ENCODE assay signal across 24 mouse cellular contexts in the genomic region with DNA sequence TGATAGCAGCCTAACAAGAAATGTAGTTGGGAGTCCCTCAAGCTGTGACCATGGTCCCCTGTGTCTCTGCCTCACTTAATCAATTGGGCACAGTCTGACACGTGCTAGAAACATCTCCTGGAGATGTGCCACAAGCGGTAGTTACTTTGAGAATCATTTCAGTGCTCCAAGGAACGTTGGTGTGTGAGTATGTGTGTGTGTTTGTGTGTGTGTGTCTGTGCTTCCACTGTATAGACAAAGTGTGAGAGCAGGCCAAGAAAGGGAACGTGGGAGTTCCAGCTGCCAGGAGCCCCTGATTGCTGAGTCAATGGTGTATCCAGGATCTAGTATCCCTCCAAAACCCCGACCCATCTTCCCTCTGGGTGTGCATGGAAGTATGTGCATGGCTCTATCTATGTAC.
DNase-seq lines count a peak whose midpoint lies in the region; ATAC-seq and TF ChIP-seq lines count a peak whose summit lies in the region.
"Had no signal": no experiment of that assay in that cellular context is flagged by ENCODE, and none has a peak within 500 bp of the region (broad histone marks: within the 10 kb centered on the region; RNA-seq: fewer than 3 reads in every experiment).

No protein-coding gene starts in this region.

- peaks cover 21% of the 10 kb centered on the region; the same call in 1 of the 2 replicates for H3K27me3 ChIP-seq in forebrain, embryonic 10.5 days (ENCODE audit: poor library complexity, severe bottlenecking)
- no peaks in the 10 kb centered on the region for H3K27me3 ChIP-seq in forebrain, postnatal 0 days (ENCODE audit: insufficient read depth, low read length)
- H3K27me3 ChIP-seq: forebrain, embryonic 15.5 days; stomach, embryonic 15.5 days had no signal

- ATAC-seq in forebrain, postnatal 0 days, result no peak
- ATAC-seq: forebrain, embryonic 15.5 days; hindbrain, embryonic 16.5 days; Patski had no signal

- H3K9ac ChIP-seq in forebrain, postnatal 0 days, result no peak overlapping the region
- H3K9ac ChIP-seq: forebrain, embryonic 15.5 days; limb, embryonic 13.5 days; midbrain, embryonic 12.5 days; neural tube, embryonic 13.5 days; stomach, embryonic 15.5 days had no signal

- 83% methylated on average over 5 of the region's 5 CpGs for WGBS in forebrain, embryonic 10.5 days
- WGBS in forebrain, postnatal 0 days, result 56% methylated on average over 5 of the region's 5 CpGs

- H3K4me3 ChIP-seq in forebrain, embryonic 10.5 days, result no peak overlapping the region
- no peak overlapping the region for H3K4me3 ChIP-seq in forebrain, postnatal 0 days (ENCODE audit: low read depth, low read length)
- no peak overlapping the region for H3K4me3 ChIP-seq in left cerebral cortex, adult 2 months
- H3K4me3 ChIP-seq: forebrain, embryonic 15.5 days; limb, embryonic 13.5 days; megakaryocyte, embryonic 14.5 days; midbrain, embryonic 12.5 days; neural tube, embryonic 13.5 days; stomach, embryonic 15.5 days had no signal

- intact Hi-C loops in left cerebral cortex, postnatal 14 days (cut with DNase I), result no loop called here
- intact Hi-C loops in left cerebral cortex, adult 2 months (cut with DNase I), result no loop called here

- H3K9me3 ChIP-seq in forebrain, embryonic 10.5 days, result no peaks in the 10 kb centered on the region
- no peaks in the 10 kb centered on the region for H3K9me3 ChIP-seq in forebrain, postnatal 0 days (ENCODE audit: low read length)
- H3K9me3 ChIP-seq: forebrain, embryonic 15.5 days; G1E; limb, embryonic 13.5 days; megakaryocyte, embryonic 14.5 days; midbrain, embryonic 12.5 days; neural tube, embryonic 13.5 days; stomach, embryonic 15.5 days had no signal

- DNase-seq in forebrain, embryonic 10.5 days (ENCODE audit: extremely low spot score, low spot score), result no peak
- no peak for DNase-seq in forebrain, postnatal 0 days
- DNase-seq in left cerebral cortex, postnatal 14 days (ENCODE audit: low spot score in 2 of 2), result peak; percentile 61 to 89
- no peak for DNase-seq in left cerebral cortex, adult 2 months (ENCODE audit: extremely low spot score in 1 of 2, low spot score in 2 of 2)
- DNase-seq in right cerebral cortex, postnatal 36 days (ENCODE audit: low spot score in 2 of 2), result peak; percentile 28 to 56
- no peak for DNase-seq in right cerebral cortex, postnatal 4 days
- peak; percentile 55 for DNase-seq in telencephalon, adult 2 months (ENCODE audit: low read depth, low spot score)
- DNase-seq in kidney, adult 18-20 months, result no peak
- DNase-seq: cerebellum, adult 2 months; gastrocnemius, postnatal 25 days; heart, adult 11 months; heart, postnatal 36 days; thymus, postnatal 25 days had no signal

- H3K36me3 ChIP-seq in forebrain, embryonic 10.5 days (replicated peaks), result no peaks in the 10 kb centered on the region
- no peaks in the 10 kb centered on the region for H3K36me3 ChIP-seq in forebrain, postnatal 0 days (ENCODE audit: insufficient read depth)
- H3K36me3 ChIP-seq: forebrain, embryonic 15.5 days; G1E; limb, embryonic 13.5 days; midbrain, embryonic 12.5 days; neural tube, embryonic 13.5 days; stomach, embryonic 15.5 days had no signal

- no peak for TF ChIP-seq CTCF in forebrain, postnatal 0 days (IDR thresholded peaks at IDR 0.05; ENCODE audit: low read depth)
- TF ChIP-seq CTCF in left cerebral cortex, adult 2 months (IDR thresholded peaks at IDR 0.05), result no peak

- peak overlapping the region; percentile 59; the same call in 1 of the 2 replicates for H3K27ac ChIP-seq in forebrain, embryonic 10.5 days
- H3K27ac ChIP-seq in forebrain, postnatal 0 days (ENCODE audit: low read depth, low read length), result no peak overlapping the region
- H3K27ac ChIP-seq in left cerebral cortex, adult 2 months, result no peak overlapping the region
- H3K27ac ChIP-seq: limb, embryonic 13.5 days; midbrain, embryonic 12.5 days had no signal

- no peak overlapping the region for H3K4me2 ChIP-seq in forebrain, postnatal 0 days (ENCODE audit: low read depth)
- H3K4me2 ChIP-seq: forebrain, embryonic 15.5 days; heart, embryonic 11.5 days; limb, embryonic 13.5 days; liver, embryonic 11.5 days; midbrain, embryonic 12.5 days; neural tube, embryonic 13.5 days; stomach, embryonic 15.5 days had no signal

- H3K4me1 ChIP-seq in forebrain, embryonic 10.5 days, result peaks cover 72% of the 10 kb centered on the region
- H3K4me1 ChIP-seq in forebrain, postnatal 0 days (ENCODE audit: insufficient read depth), result peaks cover 16% of the 10 kb centered on the region
- H3K4me1 ChIP-seq: megakaryocyte, embryonic 14.5 days; stomach, embryonic 15.5 days had no signal

Comparison
In these comparisons a context has a peak if more than half of its experiments do, and no peak if none do; other contexts are left out.
1. DNase-seq: peak in left cerebral cortex, postnatal 14 days (2 of 2), right cerebral cortex, postnatal 36 days (2 of 2) and telencephalon, adult 2 months (single experiment); none in forebrain, embryonic 10.5 days (single experiment), forebrain, postnatal 0 days (single experiment), left cerebral cortex, adult 2 months (0 of 2), right cerebral cortex, postnatal 4 days (single experiment) and kidney, adult 18-20 months (single experiment).